Mouse (Mus musculus): ENCODE measurements at regions not wholly inside any gene's neighbourhood (a gene's known extent, or its start where the extent isn't known, plus 50 kb on each side); places are given as distances from the start of the nearest gene placed in this dataset.

DNA sequence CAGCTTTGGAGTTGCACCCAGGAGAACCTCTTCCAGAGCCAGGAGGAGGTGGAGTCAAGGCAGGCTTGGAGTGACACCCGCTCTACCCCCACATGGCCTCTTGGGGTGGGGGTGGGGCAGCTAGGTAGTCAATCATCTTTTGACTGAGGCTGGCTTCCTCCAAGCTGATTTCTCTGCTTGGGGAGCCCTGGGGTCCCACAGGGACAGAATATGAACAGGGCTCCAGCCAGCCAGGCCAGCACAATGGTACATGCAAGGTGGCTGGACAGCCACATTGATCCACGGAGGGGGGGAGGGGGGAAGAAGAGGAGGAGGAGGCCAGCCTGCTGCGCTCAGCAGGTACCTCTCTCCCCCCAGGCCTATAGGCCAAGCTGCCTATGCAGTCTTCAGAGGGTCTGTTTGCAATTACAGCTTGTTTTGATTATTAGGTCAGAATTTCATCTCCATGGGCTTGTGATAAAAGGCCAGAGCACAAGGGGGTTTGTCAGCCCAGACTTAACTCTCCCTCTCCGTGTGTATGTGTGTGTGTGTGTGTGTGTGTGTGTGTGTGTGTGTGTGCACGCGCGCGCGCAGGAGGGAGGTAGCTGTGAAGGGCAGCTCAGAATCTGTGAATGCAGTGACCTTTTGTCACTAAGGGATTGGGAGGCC is 120.5 kb upstream of the Zmiz1 start:
- WGBS, result 64% methylated on average over 9 of the region's 9 CpGs
- no peak overlapping the region for H3K4me2 ChIP-seq (ENCODE audit: low read depth, low read length)
- no peak overlapping the region for H3K27ac ChIP-seq (ENCODE audit: low read depth)
- H3K27me3 ChIP-seq (ENCODE audit: control insufficient read depth, insufficient read depth, low read length), result no peaks in the 10 kb centered on the region
- TF ChIP-seq EP300 (IDR thresholded peaks at IDR 0.05; ENCODE audit: low read depth) (no peak), CTCF (IDR thresholded peaks at IDR 0.05; ENCODE audit: low read depth) (no peak)
- H3K9me3 ChIP-seq (replicated peaks; ENCODE audit: control insufficient read depth, low read length), result no peaks in the 10 kb centered on the region
- no peak for ATAC-seq (ENCODE audit: insufficient read depth, low read depth)
- H3K4me1 ChIP-seq (ENCODE audit: control insufficient read depth, insufficient read depth), result peaks cover 22% of the 10 kb centered on the region
- no peak overlapping the region for H3K9ac ChIP-seq (replicated peaks; ENCODE audit: low read depth, low read length)
- no peak for DNase-seq (ENCODE audit: low spot score)
- H3K36me3 ChIP-seq (replicated peaks; ENCODE audit: control insufficient read depth, insufficient read depth, low read length), result no peaks in the 10 kb centered on the region
- H3K4me3 ChIP-seq (ENCODE audit: low read depth, low read length), result no peak overlapping the region

DNA sequence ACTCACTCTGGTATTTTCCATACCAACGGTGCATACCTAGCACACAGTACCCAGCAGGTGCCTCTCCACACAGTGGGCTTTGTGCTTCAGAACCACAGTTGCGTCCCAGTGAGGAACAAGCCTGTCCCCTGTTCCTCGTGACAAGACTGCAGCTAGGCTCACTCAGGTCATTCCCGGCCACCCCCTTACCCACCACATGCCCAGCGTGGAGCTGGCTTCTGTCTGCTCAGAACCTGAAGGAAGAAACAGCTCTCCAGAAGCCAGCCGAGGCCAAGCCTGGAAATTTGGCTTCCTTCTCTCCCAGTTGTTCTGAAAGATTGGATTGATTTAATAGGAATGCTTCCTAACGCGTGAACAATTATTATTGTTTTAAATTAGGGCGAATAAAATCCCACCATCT is 118.1 kb upstream of the Zmiz1 start:
- DNase-seq (ENCODE audit: low spot score), result no peak
- H3K27me3 ChIP-seq (ENCODE audit: control insufficient read depth, insufficient read depth, low read length), result no peaks in the 10 kb centered on the region
- ATAC-seq (ENCODE audit: insufficient read depth, low read depth), result no peak
- no peak overlapping the region for H3K4me2 ChIP-seq (ENCODE audit: low read depth, low read length)
- H3K27ac ChIP-seq (ENCODE audit: low read depth), result no peak overlapping the region
- H3K4me3 ChIP-seq (ENCODE audit: low read depth, low read length), result no peak overlapping the region
- H3K9ac ChIP-seq (replicated peaks; ENCODE audit: low read depth, low read length), result no peak overlapping the region
- H3K36me3 ChIP-seq (replicated peaks; ENCODE audit: control insufficient read depth, insufficient read depth, low read length), result no peaks in the 10 kb centered on the region
- TF ChIP-seq CTCF (IDR thresholded peaks at IDR 0.05; ENCODE audit: low read depth) (no peak), EP300 (IDR thresholded peaks at IDR 0.05; ENCODE audit: low read depth) (no peak)
- whole genome bisulfite sequencing, result 86% methylated on average over 9 of the region's 9 CpGs
- H3K4me1 ChIP-seq (ENCODE audit: control insufficient read depth, insufficient read depth), result peaks cover 25% of the 10 kb centered on the region
- no peaks in the 10 kb centered on the region for H3K9me3 ChIP-seq (replicated peaks; ENCODE audit: control insufficient read depth, low read length)

DNA sequence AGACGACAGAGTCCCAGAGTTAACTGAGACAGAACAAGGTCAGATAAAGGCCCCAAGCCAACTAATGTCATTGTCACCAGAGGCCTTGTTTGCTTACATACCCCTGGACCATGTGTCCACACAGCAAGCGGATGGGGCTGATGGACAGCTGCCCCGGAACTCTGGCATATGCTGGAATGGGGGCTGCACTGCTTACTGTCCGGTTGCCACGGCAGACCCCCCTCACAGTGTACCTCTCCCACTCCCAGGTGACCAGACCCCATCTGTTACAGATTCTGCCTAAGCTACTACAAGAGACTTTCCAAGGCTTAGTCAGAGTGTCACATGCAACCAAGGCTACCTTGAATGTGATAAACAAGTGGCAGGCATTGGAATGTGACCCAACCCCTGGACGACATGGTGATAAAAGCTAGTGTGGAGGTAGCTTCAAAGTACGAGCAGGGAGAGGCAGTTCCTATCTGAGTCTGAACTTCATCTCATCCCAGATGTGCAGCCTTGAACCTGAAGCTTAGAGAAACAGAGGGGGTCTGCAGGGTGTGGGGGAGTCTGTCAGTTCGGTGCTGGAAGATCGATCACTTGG is 117.0 kb upstream of the Zmiz1 start:
- no peak overlapping the region for H3K27ac ChIP-seq (ENCODE audit: low read depth)
- no peaks in the 10 kb centered on the region for H3K27me3 ChIP-seq (ENCODE audit: control insufficient read depth, insufficient read depth, low read length)
- no peaks in the 10 kb centered on the region for H3K36me3 ChIP-seq (replicated peaks; ENCODE audit: control insufficient read depth, insufficient read depth, low read length)
- WGBS, result 42% methylated on average over 9 of the region's 9 CpGs
- no peak overlapping the region for H3K9ac ChIP-seq (replicated peaks; ENCODE audit: low read depth, low read length)
- H3K9me3 ChIP-seq (replicated peaks; ENCODE audit: control insufficient read depth, low read length), result no peaks in the 10 kb centered on the region
- no peak overlapping the region for H3K4me2 ChIP-seq (ENCODE audit: low read depth, low read length)
- DNase-seq (ENCODE audit: low spot score) (no peak), ATAC-seq (ENCODE audit: insufficient read depth, low read depth) (no peak)
- H3K4me1 ChIP-seq (ENCODE audit: control insufficient read depth, insufficient read depth), result peaks cover 33% of the 10 kb centered on the region
- H3K4me3 ChIP-seq (ENCODE audit: low read depth, low read length), result no peak overlapping the region
- TF ChIP-seq CTCF (IDR thresholded peaks at IDR 0.05; ENCODE audit: low read depth) (no peak), EP300 (IDR thresholded peaks at IDR 0.05; ENCODE audit: low read depth) (no peak)

DNA sequence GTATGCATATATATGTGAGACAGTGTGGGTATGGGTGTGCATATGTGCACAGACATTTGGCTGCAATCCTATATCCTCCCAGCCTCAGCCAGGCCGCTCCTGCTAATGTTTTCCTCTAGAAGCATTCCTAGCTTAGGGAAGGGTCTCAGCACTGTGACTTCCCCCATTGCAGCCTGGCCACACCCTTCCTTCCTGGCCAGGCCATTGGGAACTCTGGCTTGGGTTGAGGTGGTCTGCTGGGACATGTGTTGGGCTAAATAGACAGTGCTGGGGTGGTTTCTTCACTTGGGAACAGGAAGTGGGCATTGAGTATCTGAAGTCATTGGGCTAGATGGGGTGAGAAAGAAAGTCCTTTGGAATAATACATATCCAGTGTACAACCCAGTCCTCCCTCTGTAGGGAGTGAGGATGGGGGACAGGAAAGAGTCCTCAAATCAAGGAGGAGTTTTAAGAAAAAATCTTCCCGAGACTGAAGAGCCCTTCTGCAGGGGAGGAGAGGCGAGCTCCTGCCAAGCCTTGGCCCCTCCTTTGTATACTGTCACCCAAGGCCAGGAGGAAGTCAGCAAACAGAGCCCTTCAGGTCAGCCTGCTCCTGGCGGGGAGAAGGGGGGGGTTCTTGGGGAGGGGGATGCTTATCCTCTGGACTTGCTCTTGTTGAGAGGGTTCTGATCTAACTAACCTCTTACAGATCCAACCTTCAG is 116.0 kb upstream of the Zmiz1 start:
- no peak overlapping the region for H3K9ac ChIP-seq (replicated peaks; ENCODE audit: low read depth, low read length)
- no peaks in the 10 kb centered on the region for H3K36me3 ChIP-seq (replicated peaks; ENCODE audit: control insufficient read depth, insufficient read depth, low read length)
- DNase-seq (ENCODE audit: low spot score) (no peak), ATAC-seq (ENCODE audit: insufficient read depth, low read depth) (0 out of 2 replicates have a peak, but pooled peaks have one; percentile 15)
- no peaks in the 10 kb centered on the region for H3K9me3 ChIP-seq (replicated peaks; ENCODE audit: control insufficient read depth, low read length)
- WGBS, result 51% methylated on average over 4 of the region's 4 CpGs
- peak overlapping the region; percentile 36 for H3K27ac ChIP-seq (ENCODE audit: low read depth)
- no peaks in the 10 kb centered on the region for H3K27me3 ChIP-seq (ENCODE audit: control insufficient read depth, insufficient read depth, low read length)
- 0 out of 2 replicates have a peak overlapping the region, but pooled peaks have one; percentile 2 for H3K4me2 ChIP-seq (ENCODE audit: low read depth, low read length)
- H3K4me3 ChIP-seq (ENCODE audit: low read depth, low read length), result no peak overlapping the region
- no peak for TF ChIP-seq EP300 (IDR thresholded peaks at IDR 0.05; ENCODE audit: low read depth)
- no peak for TF ChIP-seq CTCF (IDR thresholded peaks at IDR 0.05; ENCODE audit: low read depth)
- peaks cover 34% of the 10 kb centered on the region for H3K4me1 ChIP-seq (ENCODE audit: control insufficient read depth, insufficient read depth)

DNA sequence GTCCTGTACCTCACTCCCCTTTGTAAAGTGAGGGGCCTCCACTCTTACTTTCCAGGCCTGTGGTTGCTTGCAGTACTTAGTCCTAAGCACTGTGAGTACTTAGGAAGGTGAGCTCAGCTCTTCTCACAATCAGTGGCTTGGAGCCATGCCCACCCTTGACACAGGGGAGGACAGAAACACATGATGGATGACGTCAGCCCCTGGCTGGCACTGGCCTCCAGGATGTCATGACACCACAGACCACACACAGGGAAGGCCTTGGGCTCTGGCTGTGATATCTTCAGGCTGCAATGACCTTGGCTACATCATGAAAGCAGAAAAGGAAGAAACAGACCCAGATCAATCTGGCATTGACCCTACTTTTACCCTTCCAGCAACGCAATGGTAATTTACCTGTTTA is 113.0 kb upstream of the Zmiz1 start:
- Histone ChIP-seq H3K27me3 (ENCODE audit: control insufficient read depth, insufficient read depth, low read length) (no peaks in the 10 kb centered on the region), H3K4me2 (ENCODE audit: low read depth, low read length) (no peak overlapping the region), H3K9ac (replicated peaks; ENCODE audit: low read depth, low read length) (no peak overlapping the region), H3K4me3 (ENCODE audit: low read depth, low read length) (no peak overlapping the region), H3K27ac (ENCODE audit: low read depth) (peak overlapping the region; percentile 59), H3K36me3 (replicated peaks; ENCODE audit: control insufficient read depth, insufficient read depth, low read length) (no peaks in the 10 kb centered on the region), H3K9me3 (replicated peaks; ENCODE audit: control insufficient read depth, low read length) (no peaks in the 10 kb centered on the region), H3K4me1 (ENCODE audit: control insufficient read depth, insufficient read depth) (peaks cover 28% of the 10 kb centered on the region)
- DNase-seq (ENCODE audit: low spot score), result no peak
- peak; percentile 85 for ATAC-seq (ENCODE audit: insufficient read depth, low read depth)
- TF ChIP-seq CTCF (IDR thresholded peaks at IDR 0.05; ENCODE audit: low read depth) (no peak), EP300 (IDR thresholded peaks at IDR 0.05; ENCODE audit: low read depth) (no peak)
- 24% methylated on average over 2 of the region's 2 CpGs for WGBS
